Mouse (Mus musculus) forebrain, postnatal 0 days (tissue): ENCODE measurements around the gene Igfbp6. TPM values are rescaled to one million over a fixed set of nuclear protein-coding genes. Genes with fewer than 3 reads are reported as not detected.

Experiments
- ATAC-seq: fragments of 200-750 bp; cut with Nextera tagmentation; 2 replicates; pipeline ENCODE4 v1.8.0; 2017; ENCODE audit warnings: mild to moderate bottlenecking, moderate library complexity
- DNase-seq: peaks from one replicate; pipeline ENCODE4 v3.0.0-alpha.2; 2015
- H3K27ac ChIP-seq: fragments of 300-500 bp; sonication (generic); 2 replicates; pipeline ENCODE4 v1.5.1; 2014; ENCODE audit warnings: low read depth, mild to moderate bottlenecking, antibody characterized with exemption, low read length, moderate library complexity, mixed read lengths
- H3K27me3 ChIP-seq: fragments of 300-500 bp; sonication (generic); 2 replicates; pipeline ENCODE4 v1.6.1; 2014; ENCODE audit warnings: mild to moderate bottlenecking, low read length, mixed read lengths; ENCODE audit not compliant: insufficient read depth
- H3K36me3 ChIP-seq: fragments of 300-500 bp; sonication (generic); 2 replicates; pipeline ENCODE4 v1.6.1; 2014; ENCODE audit warnings: mild to moderate bottlenecking, moderate library complexity; ENCODE audit not compliant: insufficient read depth
- H3K4me1 ChIP-seq: fragments of 300-500 bp; sonication (generic); 2 replicates; pipeline ENCODE4 v1.6.1; 2014; ENCODE audit warnings: antibody characterized with exemption; ENCODE audit not compliant: insufficient read depth
- H3K4me2 ChIP-seq: fragments of 300-500 bp; sonication (generic); 2 replicates; pipeline ENCODE4 v1.6.1; 2014; ENCODE audit warnings: low read depth, mild to moderate bottlenecking, moderate library complexity
- H3K4me3 ChIP-seq: fragments of 300-500 bp; sonication (generic); 2 replicates; pipeline ENCODE4 v1.5.1; 2014; ENCODE audit warnings: low read depth, low read length, mixed read lengths
- H3K9ac ChIP-seq: fragments of 300-500 bp; sonication (generic); 2 replicates; pipeline ENCODE4 v1.6.1; 2014; ENCODE audit warnings: mild to moderate bottlenecking
- H3K9me3 ChIP-seq: fragments of 300-500 bp; sonication (generic); 2 replicates; pipeline ENCODE4 v1.6.1; 2016; ENCODE audit warnings: low read length
- CTCF ChIP-seq: sonication (generic); IDR thresholded peaks from 2 replicates; pipeline ENCODE4 v1.5.1; 2016; ENCODE audit warnings: antibody characterized with exemption, control low read depth, low read depth
- WGBS: fragments of 180-500 bp; shearing (Covaris S2); extraction: QIAGEN DNeasy Blood & Tissue Kit; methylation state at CpG from one replicate; pipeline ENCODE4 v1.1.7; 2014; 5-methylcytosine and 5-hydroxymethylcytosine counted together
- polyA plus RNA-seq: library from polyadenylated mRNA; unstranded; fragments of >200 nt; fragmentation: Nextera tagmentation; extraction: Ambion mirVana; gene quantifications from 2 replicates; pipeline ENCODE4 v1.2.1, GENCODE M21; 2015
- total RNA-seq: library from RNA; depleted of rRNA; stranded (reverse); fragments of >200 nt; gene quantifications from 2 replicates; pipeline ENCODE4 v1.2.3, GENCODE M21; 2014

The Igfbp6 gene
- total and polyA plus RNA-seq, 2 experiments from 2014 or later: 8.1 to 11.4 TPM

GRCm38 (mm10) chr15:102103947-102104555 lies 40.1 kb upstream of the Igfbp6 start:
- 29% methylated on average over 12 of the region's 12 CpGs for WGBS
- DNase-seq (no peak), ATAC-seq (no peak)
- H3K4me1 ChIP-seq: peaks cover 5% of the 10 kb centered on the region; the same call in 1 of the 2 replicates
- TF ChIP-seq CTCF: no peak
- H3K27ac ChIP-seq: no peak overlapping the region
- no peak overlapping the region for H3K9ac ChIP-seq
- H3K9me3 ChIP-seq: no peaks in the 10 kb centered on the region
- H3K27me3 ChIP-seq: peaks cover 7% of the 10 kb centered on the region
- H3K4me3 ChIP-seq: no peak overlapping the region
- no peaks in the 10 kb centered on the region for H3K36me3 ChIP-seq
- H3K4me2 ChIP-seq: peak overlapping the region; percentile 23

DNA sequence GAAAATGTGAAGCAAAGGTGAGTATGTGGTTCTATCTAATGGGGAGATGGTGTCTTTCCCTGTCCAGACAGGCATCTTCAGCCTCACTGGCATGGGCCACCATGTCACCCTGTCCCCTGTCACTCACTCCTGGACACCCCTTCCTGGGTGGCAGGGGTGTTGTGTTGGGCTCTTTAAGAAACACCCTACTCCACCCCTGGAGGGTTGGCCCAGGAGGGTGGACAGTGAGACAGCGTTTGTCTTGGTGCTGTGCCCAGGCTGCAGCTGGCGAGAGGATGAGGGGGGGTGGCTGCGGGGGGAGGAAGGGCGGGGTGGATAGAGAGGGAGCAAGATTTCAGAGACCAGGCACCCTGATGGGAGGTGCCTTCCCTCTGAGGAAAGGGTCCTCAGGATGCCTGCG lies 38.8 kb upstream of the Igfbp6 start:
- H3K4me2 ChIP-seq: no peak overlapping the region

GRCm38 (mm10) chr15:102105764-102106730 lies 38.1 kb upstream of the Igfbp6 start:
- peak overlapping the region; percentile 58 for H3K4me2 ChIP-seq
- TF ChIP-seq CTCF: peak; percentile 31
- H3K36me3 ChIP-seq: no peaks in the 10 kb centered on the region
- no peaks in the 10 kb centered on the region for H3K9me3 ChIP-seq
- ATAC-seq (no peak), DNase-seq (no peak)
- WGBS: 31% methylated on average over 18 of the region's 18 CpGs
- no peak overlapping the region for H3K9ac ChIP-seq
- H3K4me1 ChIP-seq: no peaks in the 10 kb centered on the region
- H3K27me3 ChIP-seq: peaks cover 7% of the 10 kb centered on the region
- no peak overlapping the region for H3K27ac ChIP-seq
- H3K4me3 ChIP-seq: no peak overlapping the region

More for the DNA sequence above, 38.8 kb upstream of the Igfbp6 start:
- no peaks in the 10 kb centered on the region for H3K36me3 ChIP-seq
- H3K27ac ChIP-seq: no peak overlapping the region
- H3K27me3 ChIP-seq: peaks cover 7% of the 10 kb centered on the region
- H3K4me3 ChIP-seq: no peak overlapping the region
- DNase-seq: no peak
- H3K4me1 ChIP-seq: no peaks in the 10 kb centered on the region
- H3K9ac ChIP-seq: no peak overlapping the region
- no peak for ATAC-seq
- TF ChIP-seq CTCF: no peak
- WGBS: 38% methylated on average over 5 of the region's 5 CpGs
- no peaks in the 10 kb centered on the region for H3K9me3 ChIP-seq

DNA sequence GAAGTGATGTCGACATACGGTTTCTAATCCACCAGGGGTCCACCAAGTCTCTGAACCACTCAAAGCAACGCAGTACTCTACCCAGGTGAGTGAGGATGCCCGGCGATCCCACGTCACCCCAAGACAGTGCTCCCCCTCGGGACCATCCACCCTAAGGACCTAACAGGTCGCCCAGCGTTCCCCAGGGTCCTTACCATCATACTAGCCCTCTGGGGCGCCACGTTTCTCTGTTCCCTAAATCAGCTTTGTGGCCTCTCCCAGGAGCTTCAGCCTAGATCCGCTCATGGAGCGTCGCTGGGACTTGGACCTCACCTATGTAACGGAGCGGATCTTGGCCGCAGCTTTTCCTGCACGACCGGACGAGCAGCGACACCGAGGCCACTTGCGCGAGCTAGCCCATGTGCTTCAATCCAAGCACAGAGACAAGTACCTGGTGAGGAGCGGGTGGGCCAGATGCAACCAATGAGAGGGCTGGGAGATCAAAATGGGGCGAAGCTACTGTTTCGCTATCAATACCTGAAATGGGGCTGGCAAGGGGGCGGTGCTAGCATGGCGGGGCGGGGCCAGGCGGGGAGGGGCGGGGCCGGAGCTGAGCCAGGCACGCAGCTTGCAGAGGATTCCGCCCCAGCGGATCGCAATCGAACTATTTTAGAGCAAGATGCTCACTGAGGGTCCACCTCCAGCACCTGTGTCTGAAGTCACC lies 37.3 kb upstream of the Igfbp6 start:
- H3K9ac ChIP-seq: peak overlapping the region; percentile 22; the same call in 1 of the 2 replicates
- DNase-seq (no peak), ATAC-seq (peak; percentile 12; the same call in 1 of the 2 replicates)
- H3K4me3 ChIP-seq: peak overlapping the region; percentile 34
- H3K27me3 ChIP-seq: peaks cover 7% of the 10 kb centered on the region
- no peak for TF ChIP-seq CTCF
- no peaks in the 10 kb centered on the region for H3K36me3 ChIP-seq
- H3K9me3 ChIP-seq: no peaks in the 10 kb centered on the region
- H3K4me1 ChIP-seq: no peaks in the 10 kb centered on the region
- whole genome bisulfite sequencing: 3% methylated on average over 38 of the region's 38 CpGs
- H3K27ac ChIP-seq: no peak overlapping the region
- H3K4me2 ChIP-seq: peak overlapping the region; percentile 58

GRCm38 (mm10) chr15:102107689-102108573 lies 36.2 kb upstream of the Igfbp6 start:
- Histone ChIP-seq H3K9me3 (no peaks in the 10 kb centered on the region), H3K4me2 (peak overlapping the region; percentile 58), H3K4me1 (no peaks in the 10 kb centered on the region), H3K27me3 (peaks cover 7% of the 10 kb centered on the region), H3K27ac (no peak overlapping the region), H3K36me3 (no peaks in the 10 kb centered on the region), H3K4me3 (peak overlapping the region; percentile 34; the same call in 1 of the 2 replicates), H3K9ac (no peak overlapping the region)
- WGBS: 34% methylated on average over 13 of the region's 13 CpGs
- ATAC-seq (peak; percentile 28; the same call in 1 of the 2 replicates), DNase-seq (peak; percentile 83)
- peak; percentile 86 for TF ChIP-seq CTCF
